Mouse (Mus musculus) urinary bladder, postnatal 10 days (tissue): ENCODE results near the gene Cyp2c23.

ENCODE experiments used
- DNase-seq: peaks from one replicate; pipeline ENCODE4 v3.0.0; 2022; ENCODE audit warnings: low spot score

Cyp2c23 gene

DNA sequence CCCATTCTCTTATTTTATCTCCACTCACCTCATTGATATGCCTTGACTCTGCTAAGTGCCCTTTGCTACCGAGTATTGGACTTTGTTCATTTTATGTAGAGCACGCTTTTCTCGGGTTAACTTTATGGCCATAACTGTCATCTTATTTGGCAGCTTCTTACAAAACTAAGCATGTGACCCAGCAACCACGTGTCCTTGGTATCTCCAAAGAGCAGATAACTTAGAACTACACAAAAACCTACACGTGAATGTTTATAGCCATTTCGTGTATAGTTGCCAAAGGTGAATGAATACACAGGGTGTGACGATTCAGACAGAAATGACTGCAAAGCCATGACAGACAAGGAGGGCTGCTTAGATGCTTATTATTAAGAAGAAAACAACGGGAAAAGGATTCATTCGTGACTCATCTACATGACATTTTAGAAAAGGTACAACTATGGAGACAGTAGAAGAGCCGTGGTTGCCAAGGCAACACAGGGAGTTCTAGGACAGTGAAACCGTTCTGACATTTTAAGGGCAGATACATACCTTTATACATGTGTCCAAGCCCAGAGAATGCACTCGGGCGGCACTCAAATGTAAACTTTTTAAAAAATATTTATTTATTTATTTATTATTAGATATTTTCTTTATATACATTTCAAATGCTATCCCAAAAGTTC lies 4.0 kb downstream of the Cyp2c23 start:
- no peak for DNase-seq

DNA sequence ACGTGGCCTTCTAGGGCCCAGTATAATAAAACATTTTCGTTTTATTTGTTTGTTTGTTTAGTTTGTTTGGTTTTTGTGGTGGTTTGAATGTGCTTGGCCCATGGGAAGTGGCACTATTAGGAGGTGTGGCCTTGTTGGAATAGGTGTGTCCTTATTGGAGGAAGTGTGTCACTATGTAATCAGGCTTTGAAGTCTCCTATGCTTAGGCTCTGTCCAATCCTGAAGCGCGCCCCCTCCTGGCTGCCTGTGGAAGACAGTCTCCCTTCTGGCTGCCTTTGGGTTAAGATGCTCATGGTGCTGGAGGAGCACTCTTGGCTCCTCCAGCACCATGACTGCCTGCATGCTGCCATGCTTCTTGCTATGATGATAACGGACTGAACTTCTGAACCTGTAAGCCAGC lies 5.9 kb downstream of the Cyp2c23 start:
- DNase-seq: no peak

DNA sequence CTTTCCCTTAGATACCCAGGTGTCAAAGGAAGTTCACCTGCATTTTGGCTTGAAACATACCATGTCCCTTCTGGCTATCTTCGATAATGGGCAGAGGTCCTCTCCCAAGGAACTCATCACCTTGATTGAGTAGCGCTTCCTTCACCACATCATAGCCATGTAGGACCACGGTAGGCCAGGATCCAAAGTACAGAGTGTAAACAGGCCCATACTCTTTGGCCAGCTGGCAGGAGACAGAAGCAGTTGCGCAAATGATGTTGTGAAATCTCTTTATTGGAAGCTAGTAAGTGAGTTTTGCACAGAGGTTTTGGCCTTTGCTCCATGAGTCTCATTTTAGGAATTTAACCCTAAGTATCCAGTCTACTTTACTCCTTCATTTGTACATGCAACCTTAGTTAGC lies 7.5 kb downstream of the Cyp2c23 start:
- no peak for DNase-seq

DNA sequence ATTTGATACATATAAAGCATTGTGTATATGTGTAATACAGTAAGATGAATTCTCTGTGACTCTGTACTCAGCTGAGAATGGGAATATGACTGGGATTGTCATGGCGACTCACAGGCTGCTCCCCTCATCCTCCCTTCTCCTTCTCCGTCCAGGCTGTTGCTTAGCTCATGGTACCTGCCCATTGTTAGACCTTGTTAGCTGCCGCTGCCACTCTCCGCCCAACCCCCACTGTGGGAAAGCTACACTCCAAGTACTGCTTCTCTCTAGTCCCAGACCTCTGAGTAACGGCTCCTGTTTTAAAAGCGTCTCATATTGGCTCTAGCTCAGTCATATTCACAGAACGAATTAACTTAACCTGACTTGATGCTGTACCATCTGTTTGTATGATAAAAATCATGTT lies 9.3 kb downstream of the Cyp2c23 start:
- no peak for DNase-seq

DNA sequence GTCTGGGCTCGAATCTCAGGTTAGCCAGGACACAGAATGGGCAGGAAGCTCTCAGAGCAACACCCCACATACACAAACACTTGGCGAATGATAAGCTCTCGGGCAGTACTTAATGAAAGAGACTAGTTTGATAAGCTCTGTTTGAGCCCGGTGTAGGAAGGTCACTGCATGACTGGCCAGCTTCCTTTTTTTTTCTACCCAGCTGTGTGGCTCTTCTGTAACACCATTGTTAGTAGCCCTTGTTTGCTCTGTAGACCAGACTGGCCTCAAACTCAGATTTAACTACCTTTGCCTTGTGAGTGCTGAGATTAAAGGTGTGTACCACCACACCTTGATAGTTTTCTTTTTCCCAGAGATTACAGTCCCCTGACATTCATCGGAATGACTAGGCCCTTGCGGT lies 15.1 kb downstream of the Cyp2c23 start:
- DNase-seq: no peak

DNA sequence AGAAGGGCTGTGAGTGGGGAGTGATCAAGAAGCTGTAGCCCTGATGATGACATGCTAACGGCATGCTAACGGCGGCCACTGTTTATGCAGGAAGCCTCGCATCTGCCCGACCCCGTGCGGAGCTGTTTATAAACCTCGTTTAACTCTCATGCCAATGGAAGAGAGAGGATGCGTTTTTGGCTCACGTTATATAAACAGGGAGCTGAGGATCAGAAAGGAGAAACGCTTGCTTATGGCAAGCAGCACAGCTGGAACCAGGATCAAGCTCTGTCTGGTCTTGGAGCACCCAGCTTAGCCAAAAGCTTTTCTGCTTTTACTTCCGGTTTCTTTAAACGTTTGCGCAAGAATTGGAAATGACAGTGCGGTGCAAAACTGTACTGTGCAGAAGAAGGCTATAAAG lies 20.2 kb downstream of the Cyp2c23 start:
- no peak for DNase-seq

DNA sequence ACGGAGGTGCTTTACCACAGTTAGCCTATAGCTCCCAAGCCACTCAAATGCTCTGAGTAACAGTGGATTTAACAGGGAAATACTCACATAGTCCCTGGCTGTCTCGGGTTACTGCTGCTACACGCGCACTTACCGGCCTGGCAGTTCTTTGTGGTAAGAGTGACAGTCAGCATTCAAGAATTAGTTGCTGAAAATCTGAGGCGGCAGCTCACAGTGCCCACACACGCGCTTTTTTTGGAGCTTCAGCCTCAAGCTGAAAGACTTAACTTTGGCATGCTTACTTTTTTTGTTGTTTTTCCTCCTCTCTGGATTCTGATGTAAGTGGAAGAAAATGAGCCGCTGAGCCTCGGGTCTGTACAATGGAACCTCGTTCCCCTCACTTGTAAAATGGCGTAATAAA lies 21.8 kb downstream of the Cyp2c23 start:
- no peak for DNase-seq

DNA sequence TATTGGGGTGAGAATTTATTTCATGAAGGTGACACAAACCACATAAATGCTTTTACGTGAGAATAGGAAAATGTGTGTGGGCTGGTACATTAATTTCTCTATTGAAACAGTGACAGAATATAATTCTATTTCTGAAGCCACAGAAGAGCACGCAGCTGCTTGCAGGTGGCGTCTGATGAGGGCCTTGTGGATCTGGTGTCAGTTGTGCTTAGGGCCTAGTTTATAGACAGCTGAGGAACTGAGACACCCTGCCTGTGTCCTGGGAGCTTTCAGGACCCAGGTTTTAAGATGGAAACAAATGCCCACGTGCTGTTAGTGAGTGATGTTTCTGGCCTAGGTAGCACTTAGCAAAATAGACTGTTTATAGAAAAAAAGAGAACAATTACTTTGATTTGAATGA lies 24.0 kb downstream of the Cyp2c23 start:
- no peak for DNase-seq

DNA sequence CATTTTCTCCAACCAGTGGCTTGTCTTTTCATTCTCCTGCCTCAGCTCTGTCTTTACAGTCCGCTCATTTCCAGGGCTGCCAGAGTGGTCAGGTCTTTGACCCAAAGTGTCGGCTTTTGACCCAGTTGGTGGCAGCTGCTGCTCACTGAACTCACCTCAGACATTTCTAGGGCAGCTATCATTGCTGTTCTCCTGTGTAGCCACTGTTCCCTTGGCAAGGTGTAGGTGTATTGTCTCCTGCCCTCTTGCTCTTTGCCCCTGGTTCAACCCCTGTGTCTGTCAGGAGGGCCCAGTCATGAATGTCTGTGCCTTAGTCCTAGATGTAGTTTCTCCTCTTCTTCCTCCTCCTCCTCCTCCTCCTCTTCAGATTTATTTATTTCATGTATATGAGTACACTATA lies 24.7 kb downstream of the Cyp2c23 start:
- DNase-seq: no peak

DNA sequence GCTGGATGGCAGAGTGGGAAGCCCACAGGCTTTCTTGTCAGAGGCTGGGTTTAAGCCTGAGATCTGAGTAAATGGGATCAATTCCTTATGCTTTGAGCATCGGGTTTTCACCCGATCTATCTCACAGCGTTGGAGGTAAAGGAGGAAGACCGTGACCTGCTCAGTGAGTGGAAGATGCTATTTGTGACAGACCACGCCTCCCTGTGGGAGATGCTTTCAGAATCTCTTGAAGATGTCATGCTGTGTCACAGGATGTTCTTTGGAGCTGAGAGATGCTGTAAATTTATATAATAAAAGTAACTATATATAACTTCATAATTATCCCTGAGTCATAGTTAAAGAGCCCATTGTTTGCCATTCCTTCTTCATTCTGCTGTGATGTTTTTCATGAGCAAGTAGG lies 28.3 kb downstream of the Cyp2c23 start:
- DNase-seq: no peak

DNA sequence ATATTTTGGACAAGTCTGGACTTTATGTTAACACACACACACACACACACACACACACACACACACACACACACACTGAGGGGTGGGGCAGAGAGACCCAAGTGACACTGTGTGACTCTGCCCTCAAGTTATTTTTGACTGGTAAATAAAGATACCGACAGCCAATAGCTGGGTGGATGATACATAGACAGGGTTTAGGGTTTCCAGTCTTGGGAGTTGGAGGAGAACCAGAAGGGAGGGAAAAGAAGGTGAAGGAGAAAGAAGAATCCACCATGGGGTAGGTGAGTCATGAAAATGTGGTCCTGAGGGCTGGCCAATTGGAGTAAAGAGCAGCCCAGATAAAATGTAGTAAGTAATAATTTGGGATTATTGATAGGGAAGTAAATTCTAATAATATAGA lies 28.9 kb downstream of the Cyp2c23 start:
- no peak for DNase-seq

DNA sequence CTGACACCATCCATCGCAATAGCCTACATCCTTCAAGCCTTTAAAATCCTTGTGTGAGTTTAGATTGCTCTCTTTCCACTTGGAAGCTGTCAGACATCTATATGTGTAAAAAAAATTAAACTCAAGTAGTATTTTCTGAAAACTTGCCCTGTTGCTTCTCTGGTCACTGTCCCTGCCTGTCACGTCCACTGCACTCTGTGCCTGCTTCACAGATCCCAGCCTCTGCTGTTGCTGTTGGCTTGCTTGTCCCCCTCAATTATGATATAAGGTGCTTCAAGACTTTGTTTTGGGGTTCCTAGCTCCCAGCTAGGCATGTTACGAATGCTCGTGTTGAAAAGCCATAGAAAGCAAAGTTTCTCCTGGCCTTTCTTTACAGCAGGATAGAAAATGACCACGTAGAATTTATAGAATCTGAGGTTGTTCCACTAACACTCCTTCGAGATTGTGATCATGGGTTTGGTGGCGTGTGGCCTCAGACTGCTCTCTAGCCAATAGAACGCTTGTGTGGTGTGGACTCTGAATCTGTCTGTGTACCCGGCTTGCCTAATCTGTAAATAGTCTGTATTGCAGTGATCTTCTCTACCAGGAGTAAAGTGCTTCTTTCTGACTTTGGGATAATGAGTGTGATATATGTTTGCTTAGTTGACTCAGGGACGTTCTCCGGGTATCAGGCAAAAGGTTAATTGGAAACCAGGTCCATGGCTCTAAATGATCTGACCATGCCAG lies 30.0 kb downstream of the Cyp2c23 start:
- DNase-seq: no peak

DNA sequence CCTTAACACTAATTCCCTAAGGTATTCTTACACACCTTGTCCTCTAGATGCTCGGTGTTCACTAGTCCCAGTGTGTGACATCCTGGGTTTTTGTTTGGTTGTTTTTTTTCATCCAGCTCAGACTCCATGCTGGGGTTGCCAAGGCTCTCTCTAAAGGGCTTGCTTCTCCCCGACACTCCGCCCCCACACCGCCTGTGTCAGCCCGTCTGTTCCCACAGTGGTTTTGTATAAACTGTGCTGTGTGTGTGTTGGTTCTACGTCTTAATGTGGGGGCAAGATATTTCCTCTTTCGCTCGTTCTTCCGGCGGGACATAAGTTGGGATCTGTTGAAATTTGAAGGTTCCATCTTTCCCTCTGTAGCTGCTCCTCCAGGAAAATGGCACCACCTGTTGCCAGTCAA lies 30.9 kb downstream of the Cyp2c23 start:
- no peak for DNase-seq

DNA sequence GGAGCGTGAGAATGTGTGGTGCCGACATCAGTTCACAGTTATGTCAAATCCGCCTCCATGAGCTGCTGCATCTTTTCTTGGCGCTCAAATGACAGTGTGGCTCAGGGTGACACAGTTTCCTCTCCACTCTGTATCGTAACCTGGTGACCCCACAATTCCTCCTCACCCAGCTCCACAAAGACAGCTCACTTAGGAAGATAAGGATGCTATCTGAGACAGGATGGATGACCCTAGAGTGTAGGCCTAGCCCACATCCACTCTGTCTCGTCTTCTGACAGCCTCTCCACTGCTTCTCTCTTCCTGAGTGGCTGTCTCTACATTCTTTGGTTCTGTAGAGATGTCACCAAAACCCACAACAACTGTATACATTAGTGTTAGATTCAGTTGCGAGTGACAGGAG lies 33.6 kb downstream of the Cyp2c23 start:
- no peak for DNase-seq

DNA sequence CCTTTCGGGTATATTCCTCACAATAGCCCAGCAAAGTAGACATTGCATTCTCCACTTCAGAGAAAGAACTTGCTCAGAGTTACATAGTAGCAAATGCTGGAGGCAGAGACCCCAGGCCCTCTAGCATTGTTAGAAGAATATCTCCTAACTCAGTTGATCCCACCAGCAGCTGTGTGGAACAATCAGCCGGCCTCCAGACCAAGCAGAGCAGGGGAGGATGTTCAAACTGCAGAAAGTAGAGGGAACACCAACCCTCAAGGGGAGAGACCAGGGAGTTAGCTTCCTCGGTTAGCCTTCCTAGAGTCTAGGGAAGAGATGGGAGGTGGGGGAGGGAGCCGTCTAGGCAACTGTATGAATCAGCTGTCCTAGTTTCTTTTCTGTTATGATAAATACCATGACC lies 36.5 kb downstream of the Cyp2c23 start:
- DNase-seq: no peak

DNA sequence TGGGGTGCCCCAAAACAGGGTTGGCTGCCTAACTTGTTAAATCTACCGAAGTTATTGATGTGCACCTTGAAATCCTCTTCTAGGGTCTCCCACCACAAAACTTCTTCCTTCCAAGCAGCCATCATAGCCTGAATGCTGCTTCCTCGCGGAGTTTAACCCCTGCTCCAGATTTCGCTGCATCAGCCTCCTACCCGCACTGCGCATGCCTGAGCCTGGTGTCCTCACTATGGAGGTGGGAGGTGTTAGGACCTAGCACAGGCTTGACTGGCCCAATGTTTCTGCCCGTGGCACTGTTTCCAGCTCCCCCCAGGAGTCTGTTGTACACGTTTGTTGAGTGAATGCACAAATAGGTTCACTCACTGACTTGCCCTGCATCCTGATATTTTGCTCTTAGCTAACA lies 38.6 kb downstream of the Cyp2c23 start:
- no peak for DNase-seq

DNA sequence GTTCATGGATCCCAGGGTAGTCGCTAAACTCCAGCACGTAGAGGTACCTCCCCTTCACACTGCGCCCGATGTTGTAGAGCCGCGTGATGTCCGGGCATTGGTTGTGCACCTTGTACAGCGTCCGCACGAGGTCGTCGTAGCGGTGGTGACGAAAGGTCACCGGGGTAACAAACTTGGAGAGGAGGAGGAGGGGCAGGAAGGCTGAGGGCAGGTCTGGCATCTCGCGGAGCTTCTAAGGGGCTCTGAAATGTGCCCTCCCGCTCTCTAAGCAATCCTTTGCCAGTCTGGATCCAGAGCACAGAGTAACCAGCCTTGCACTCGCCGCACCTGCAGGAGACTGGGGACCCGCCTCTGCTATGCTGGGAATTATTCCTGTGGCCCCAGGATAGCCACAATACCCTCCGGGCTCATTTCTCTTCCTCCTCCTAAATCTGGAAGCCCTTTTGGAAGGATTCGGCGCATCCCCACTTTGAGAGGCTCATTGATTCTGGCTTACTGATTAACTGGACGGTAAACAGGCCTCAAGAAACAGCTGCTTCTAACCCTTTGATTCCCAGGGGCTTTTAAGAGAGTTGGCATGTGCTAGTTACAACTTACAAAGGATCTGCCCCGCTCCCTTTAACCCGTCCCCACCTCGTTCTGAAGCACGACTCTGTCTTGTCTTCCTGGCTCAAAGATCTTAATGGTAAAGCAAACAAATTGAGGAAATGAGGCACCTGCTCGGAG lies 42.8 kb downstream of the Cyp2c23 start, which contains the start of gene Cpn1:
TSS of gene Cpn1 (minus strand) at position 488 of the 726 bp plus-strand sequence.
- DNase-seq: no peak

DNA sequence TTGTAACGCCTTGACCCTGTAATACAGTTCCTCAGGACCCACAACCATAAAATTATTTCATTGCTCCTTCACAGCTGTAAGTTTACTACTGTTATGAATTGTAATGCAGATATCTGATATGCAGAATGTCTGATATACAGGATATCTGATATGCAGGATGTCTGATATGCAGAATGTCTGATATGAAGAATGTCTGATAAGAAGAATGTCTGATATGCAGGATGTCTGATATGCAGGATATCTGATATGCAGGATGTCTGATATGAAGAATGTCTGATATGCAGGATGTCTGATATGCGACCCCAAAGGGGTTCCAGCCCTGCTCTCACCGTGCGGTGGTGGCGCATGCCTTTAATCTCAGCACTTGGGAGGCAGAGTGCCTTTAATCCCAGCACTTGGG lies 47.0 kb downstream of the Cyp2c23 start:
- DNase-seq: no peak

DNA sequence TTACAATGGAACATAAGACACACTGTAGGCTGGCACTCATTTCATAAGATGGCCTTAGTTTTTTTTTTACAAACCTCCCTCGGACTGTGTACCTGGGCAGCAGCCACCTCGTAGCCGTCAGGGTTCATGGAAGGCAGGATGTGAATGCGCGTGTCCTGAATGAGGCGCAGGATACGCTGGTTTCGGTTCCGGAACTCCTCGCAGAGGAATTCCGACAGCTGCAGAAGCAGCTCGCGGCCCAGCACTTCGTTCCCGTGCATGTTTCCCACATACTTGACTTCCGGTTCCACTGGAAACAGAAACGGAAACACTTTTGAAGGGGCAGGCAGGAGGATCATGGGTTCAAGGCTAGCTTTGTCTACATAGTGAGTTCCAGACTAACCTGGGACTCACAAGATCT lies 48.3 kb downstream of the Cyp2c23 start:
- no peak for DNase-seq

DNA sequence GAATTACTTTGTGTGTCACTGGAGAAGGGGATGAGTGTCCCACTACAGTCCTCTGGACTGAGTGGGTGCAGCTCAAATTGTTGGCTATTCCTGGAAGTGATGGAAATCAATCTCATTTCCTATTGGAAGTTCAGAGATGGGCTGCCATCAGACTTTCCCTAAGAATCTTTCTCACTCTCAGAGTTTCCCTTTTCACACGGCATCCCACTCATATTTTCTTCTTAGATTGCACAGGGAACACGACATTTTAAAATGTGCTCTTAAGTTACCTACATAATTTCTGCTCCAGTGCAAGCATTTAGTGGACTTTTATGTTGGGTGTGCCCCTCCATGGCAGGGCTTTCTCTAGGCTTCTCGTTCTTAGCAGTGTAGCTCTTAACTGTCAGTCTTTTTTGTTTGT lies 51.2 kb downstream of the Cyp2c23 start:
- DNase-seq: no peak

DNA sequence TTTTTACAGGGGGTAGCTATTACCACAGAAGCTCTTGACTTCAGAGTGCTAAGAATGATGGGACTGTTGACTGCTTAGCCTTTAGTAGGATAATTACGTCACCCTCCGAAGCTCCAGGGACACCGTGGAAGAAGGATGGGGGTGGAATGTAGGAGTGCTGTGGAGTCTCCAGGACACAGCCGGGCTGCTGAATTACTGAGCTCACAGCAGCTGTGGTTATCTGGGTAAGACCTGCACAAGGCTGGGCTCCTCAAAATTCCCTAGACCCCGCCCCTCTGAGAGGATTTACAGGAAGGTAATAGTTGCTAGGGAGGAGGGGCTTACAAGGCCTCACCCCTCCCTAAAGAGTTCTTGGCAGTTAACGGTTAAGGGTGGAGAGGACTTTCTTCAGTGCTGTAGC lies 52.3 kb downstream of the Cyp2c23 start:
- no peak for DNase-seq

DNA sequence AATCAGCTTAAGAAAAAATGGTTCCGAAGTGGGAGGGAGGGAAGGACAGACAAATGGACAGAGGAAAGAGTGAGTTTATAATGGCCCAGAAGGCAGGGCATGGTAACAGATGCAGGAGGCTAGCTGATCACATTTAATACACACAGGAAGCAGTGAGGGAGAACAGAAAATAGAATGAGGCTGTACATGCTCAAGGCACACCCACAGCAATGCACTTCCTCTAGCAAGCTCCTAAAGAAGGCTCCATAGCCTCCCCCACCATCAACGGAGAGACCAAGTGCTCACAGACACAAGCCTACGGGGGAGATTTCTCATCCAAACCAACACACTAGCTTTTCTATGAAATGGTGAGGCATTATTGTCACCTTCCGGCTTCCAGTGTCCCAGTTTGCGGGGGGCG lies 54.8 kb downstream of the Cyp2c23 start:
- DNase-seq: no peak

DNA sequence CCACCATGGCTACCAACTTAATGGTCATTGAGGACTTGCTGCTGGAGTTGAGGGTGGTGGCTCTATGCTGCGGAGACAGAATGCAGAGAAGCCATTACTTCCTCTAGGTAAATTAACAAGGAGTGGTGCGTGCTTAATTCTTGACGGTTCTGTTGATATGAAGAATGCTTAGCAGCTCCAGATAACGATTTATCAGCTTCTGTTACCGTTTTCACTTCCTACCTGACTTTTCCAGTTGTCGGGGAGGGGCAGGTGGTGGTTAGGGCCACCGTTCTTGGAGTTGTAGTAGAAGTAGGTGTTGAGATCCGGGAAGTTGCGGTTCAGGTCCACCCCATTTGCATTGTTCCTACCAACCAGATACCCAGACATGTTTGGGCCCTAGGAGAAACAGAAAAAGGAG lies 55.3 kb downstream of the Cyp2c23 start:
- no peak for DNase-seq
